Mouse (Mus musculus) lung, adult 18-20 months (tissue): Measurements from ENCODE around the gene Ikzf3.

ENCODE experiments used
- DNase-seq, 2 experiments: peaks; one replicate each; pipeline ENCODE4 v3.0.0; 2022; ENCODE audit warnings: mixed read lengths in 2 of 2

Gene Ikzf3

GRCm38 (mm10) chr11:98472696-98473095 is 73.1 kb downstream of the Ikzf3 start:
- no peak for DNase-seq

GRCm38 (mm10) chr11:98470795-98471194 is 75.0 kb downstream of the Ikzf3 start:
- no peak for DNase-seq

GRCm38 (mm10) chr11:98469761-98470714 is 75.8 kb downstream of the Ikzf3 start:
- peak in 1 of 2 experiments; percentile 26 for DNase-seq

- DNase-seq = no peak
Observed at GRCm38 (mm10) chr11:98464516-98464915, 81.3 kb downstream of the Ikzf3 start.

GRCm38 (mm10) chr11:98463911-98464310 is 81.9 kb downstream of the Ikzf3 start:
- no peak for DNase-seq

GRCm38 (mm10) chr11:98462255-98462654 is 83.6 kb downstream of the Ikzf3 start:
- no peak for DNase-seq

- DNase-seq = no peak
Observed at GRCm38 (mm10) chr11:98461109-98461720, 84.6 kb downstream of the Ikzf3 start.

GRCm38 (mm10) chr11:98459860-98460259 is 86.0 kb downstream of the Ikzf3 start:
- DNase-seq = no peak

GRCm38 (mm10) chr11:98459071-98459741 is 86.6 kb downstream of the Ikzf3 start:
- DNase-seq = no peak

GRCm38 (mm10) chr11:98458121-98458990 is 87.5 kb downstream of the Ikzf3 start:
- DNase-seq = no peak

GRCm38 (mm10) chr11:98457367-98458120 is 88.3 kb downstream of the Ikzf3 start:
- DNase-seq = peak; percentile 87 to 89

- DNase-seq = no peak
Observed at GRCm38 (mm10) chr11:98456945-98457344, 88.9 kb downstream of the Ikzf3 start.

- no peak for DNase-seq
Observed at GRCm38 (mm10) chr11:98456545-98456944, 89.3 kb downstream of the Ikzf3 start.

- DNase-seq = no peak
Observed at GRCm38 (mm10) chr11:98455484-98455883, 90.3 kb downstream of the Ikzf3 start.

- peak; percentile 45 to 71 for DNase-seq
Observed at GRCm38 (mm10) chr11:98449921-98450771, 95.7 kb downstream of the Ikzf3 start.

- no peak for DNase-seq
Observed at GRCm38 (mm10) chr11:98449419-98449818, 96.4 kb downstream of the Ikzf3 start.

- DNase-seq = peak; percentile 56 to 73
Observed at GRCm38 (mm10) chr11:98448191-98448790, 97.5 kb downstream of the Ikzf3 start.

GRCm38 (mm10) chr11:98447475-98447834 is 98.4 kb downstream of the Ikzf3 start:
- no peak for DNase-seq

- peak; percentile 85 to 90 for DNase-seq
Observed at GRCm38 (mm10) chr11:98446562-98447474, 99.0 kb downstream of the Ikzf3 start.
